Mouse (Mus musculus): ENCODE data around the gene Arid3a.

Arid3a gene

DNA sequence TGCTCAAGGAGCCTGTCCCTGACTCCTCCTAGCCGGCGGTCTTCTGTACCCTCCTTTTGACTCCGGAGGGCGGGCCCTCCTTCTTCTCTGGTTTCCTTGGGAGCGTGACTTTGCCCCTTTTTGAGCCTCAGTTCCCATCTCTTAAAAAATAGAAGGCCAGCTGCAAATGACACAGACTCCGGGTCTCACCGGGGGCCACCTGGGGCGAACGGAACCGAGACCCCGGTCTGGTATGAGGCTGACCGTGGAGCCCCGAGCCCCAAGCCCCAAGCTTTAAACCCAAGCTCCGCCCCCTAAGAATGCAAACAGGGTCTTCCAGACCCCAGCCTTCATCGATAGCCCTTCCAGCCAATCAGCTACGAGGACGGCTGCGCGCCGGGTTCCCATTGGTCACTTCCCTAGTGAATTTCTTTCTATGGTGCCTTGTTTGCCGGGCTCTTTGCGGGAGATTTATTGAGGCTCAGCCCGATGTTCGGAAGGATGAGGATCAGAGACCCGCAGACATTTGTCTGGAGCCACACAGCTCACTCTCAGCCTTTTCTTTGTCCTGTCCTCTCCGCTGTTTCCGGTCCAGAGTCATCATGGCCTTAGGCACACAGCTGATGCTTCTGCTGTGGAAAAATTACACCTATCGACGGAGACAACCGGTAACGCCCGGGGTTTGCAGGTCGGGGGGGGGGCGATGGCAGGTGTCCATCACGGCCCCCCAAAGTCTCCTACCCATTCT, 70.4 kb downstream of the Arid3a start:
- peak; percentile 71 for DNase-seq (ENCODE audit: low spot score)

DNA sequence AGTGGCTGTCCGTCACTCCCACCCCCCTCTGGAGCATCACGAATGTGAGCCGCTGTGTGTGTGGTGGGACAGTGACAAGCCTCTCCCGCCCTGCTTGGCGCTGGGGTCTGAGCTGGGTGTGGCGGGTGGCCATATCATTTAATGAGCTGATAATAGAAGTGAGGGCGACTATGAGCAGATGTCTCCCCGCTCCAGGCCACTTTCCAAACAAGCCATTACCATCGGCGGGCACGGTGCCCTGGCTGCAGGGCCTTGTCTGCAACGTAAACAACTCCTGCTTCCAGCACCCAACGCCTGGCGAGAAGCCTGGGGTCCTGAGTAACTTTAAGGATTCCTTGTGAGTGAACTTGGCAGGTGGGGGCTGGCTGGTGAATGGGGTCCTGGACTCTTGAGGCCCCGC, 71.0 kb downstream of the Arid3a start:
- no peak for DNase-seq (ENCODE audit: low spot score)

DNA sequence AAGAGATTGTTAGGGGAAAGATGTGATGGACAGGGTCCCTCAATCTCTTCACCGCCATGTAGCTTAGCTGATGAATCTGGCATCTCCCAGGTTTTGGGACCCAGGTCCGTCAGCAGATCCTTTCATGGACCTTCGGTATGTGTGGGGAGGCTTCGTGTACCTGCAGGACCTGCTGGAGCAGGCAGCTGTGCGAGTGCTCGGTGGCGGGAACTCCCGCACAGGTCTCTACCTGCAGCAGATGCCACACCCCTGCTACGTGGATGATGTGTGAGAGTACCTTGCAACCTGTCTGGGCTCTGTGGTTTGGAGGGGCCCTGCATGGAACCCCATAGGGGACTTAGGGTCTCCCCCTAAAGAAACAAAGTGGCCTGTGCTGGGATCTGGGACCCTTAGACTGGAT, 75.1 kb downstream of the Arid3a start:
- no peak for DNase-seq (ENCODE audit: low spot score)

- no peak for DNase-seq (ENCODE audit: low spot score)
Observed at GRCm38 (mm10) chr10:80002829-80003228, 76.0 kb downstream of the Arid3a start.

DNA sequence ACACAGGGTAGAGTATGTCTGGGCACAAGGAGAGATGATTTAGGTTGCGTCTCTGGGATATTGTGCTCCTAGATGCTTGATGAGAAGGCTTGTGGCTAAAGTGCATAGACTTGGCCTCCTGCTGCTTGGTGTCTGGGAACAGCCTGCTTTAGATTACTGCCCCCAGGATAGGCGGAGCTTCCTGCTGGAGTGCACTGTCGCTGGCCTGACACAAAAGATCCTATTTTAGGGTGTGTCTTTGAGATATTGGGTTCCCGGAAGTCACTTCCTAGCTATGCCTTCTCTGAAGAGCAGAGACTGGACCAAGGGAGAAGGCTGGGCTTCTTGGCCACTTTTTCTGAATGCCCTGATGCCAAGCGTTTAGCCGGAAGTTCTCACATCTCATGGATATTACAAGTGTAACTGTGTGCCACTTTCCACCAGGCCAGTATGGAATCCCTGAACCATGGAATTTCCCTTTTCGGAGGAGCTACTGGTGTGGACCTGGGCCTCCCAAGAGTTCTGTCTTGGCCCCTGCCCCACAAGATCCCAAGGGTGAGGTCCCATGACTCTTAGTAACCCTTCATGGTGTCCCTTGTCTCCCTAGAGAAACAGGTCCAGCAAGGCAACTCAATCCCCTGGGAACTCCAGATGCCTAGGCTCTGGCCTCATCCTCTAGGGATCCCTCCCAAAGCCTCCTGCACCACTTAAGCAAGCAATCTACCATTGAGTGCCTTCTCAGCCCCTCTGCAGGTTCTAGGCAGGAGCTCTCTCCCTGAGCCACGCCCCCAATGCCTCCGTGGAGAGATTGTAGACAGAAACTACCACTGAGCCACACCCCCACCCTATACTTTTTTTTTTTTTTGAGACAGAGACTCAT, 76.8 kb downstream of the Arid3a start:
- no peak for DNase-seq (ENCODE audit: low spot score)

DNA sequence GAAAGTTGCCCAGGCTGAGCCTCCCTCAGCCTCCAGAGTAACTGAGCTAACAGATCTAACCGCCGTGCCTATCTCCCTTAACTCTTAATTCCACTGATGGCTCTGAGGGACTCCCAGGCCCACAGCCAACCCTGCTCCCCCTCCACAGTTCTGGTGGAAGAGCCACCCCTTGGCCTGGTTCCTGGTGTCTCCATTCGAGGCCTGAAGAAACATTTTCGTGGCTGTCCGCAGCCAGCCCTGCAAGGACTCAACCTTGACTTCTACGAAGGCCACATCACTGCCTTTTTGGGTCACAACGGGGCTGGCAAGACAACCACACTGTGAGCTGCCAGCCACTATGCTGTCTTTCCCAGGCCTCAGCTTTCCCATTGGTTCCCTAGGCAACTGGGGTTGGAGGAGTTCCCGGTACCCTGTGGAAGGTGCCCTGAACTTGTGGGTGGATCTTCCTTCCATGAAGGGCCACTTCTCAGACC, 77.4 kb downstream of the Arid3a start:
- no peak for DNase-seq (ENCODE audit: low spot score)
